18 mouse cellular contexts compared by ENCODE assay signal in the genomic region with DNA sequence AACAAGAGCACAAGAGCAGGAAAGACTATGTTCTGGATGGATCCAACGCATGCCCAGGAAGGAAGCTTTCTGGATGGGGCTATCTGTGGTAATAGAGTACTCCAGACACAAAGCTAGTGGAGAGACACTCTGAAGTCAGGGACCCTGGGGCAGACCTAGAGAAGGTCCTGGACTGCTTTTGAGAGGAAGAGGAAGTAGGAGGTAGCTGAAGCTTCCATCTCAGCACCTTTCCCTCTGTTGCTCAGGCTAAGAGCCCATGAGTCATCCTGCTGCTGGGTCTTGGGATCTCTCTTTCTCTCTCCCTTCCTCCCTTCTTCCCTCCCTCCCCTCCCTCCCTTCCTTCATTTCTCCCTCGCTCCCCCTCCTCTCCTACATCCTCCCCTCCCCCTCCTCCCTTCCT.
"Had no signal": no experiment of that assay in that cellular context is flagged by ENCODE, and none has a peak within 500 bp of the region (broad histone marks: within the 10 kb centered on the region; RNA-seq: fewer than 3 reads in every experiment).

No protein-coding gene starts in this region.

- DNase-seq: liver, postnatal 0 days; lung, adult 2 months; lung, postnatal 14 days; lung, postnatal 36 days; right cerebral cortex, adult 18-20 months; right cerebral cortex, postnatal 25 days; right cerebral cortex, postnatal 4 days; spleen, adult 18-20 months; thymus, adult 2 months; thymus, postnatal 25 days; thymus, postnatal 4 days had no signal

- H3K27ac ChIP-seq: liver, embryonic 15.5 days; lung, embryonic 15.5 days; midbrain, embryonic 13.5 days; midbrain, embryonic 15.5 days; neural tube, embryonic 12.5 days; stomach, embryonic 15.5 days; stomach, postnatal 0 days had no signal

- H3K36me3 ChIP-seq: liver, embryonic 15.5 days; lung, embryonic 15.5 days; midbrain, embryonic 13.5 days; midbrain, embryonic 15.5 days; neural tube, embryonic 12.5 days; stomach, embryonic 15.5 days had no signal

- H3K9me3 ChIP-seq: liver, embryonic 15.5 days; lung, embryonic 15.5 days; midbrain, embryonic 15.5 days; stomach, embryonic 15.5 days had no signal

- ATAC-seq: liver, postnatal 0 days; midbrain, embryonic 13.5 days; midbrain, embryonic 15.5 days had no signal

- H3K27me3 ChIP-seq: lung, embryonic 15.5 days; midbrain, embryonic 13.5 days; midbrain, embryonic 15.5 days; neural tube, embryonic 12.5 days; stomach, embryonic 15.5 days had no signal

- H3K4me3 ChIP-seq: liver, embryonic 15.5 days; lung, embryonic 15.5 days; midbrain, embryonic 13.5 days; midbrain, embryonic 15.5 days; neural tube, embryonic 12.5 days; stomach, embryonic 15.5 days had no signal

- H3K4me1 ChIP-seq: midbrain, embryonic 13.5 days; midbrain, embryonic 15.5 days; neural tube, embryonic 12.5 days; stomach, embryonic 15.5 days had no signal
